In genomic region chr7:118356410-118357005, GRCm38 (mm10) we compare ENCODE assay signal across 6 mouse cellular contexts.
DNase-seq lines count a peak whose midpoint lies in the region; ATAC-seq and TF ChIP-seq lines count a peak whose summit lies in the region.
"Not testable (repeated sequence)": the region's sequence is repeated elsewhere in the genome, so short reads cannot be mapped to it uniquely, and the experiment has no call there.

No protein-coding gene starts in this region.

- H3K4me3 ChIP-seq in MEL (ENCODE audit: control insufficient read depth in 1 of 2, insufficient read depth in 1 of 2, low read depth in 2 of 2, low read length in 2 of 2); intestine, embryonic 16.5 days (ENCODE audit: low read length); stomach, postnatal 0 days (ENCODE audit: low read depth, low read length): not testable (repeated sequence)

- WGBS in intestine, embryonic 16.5 days = 73% methylated on average over 8 of the region's 8 CpGs
- 66% methylated on average over 8 of the region's 8 CpGs for WGBS in large intestine, adult 2 months
- 72% methylated on average over 8 of the region's 8 CpGs for WGBS in stomach, postnatal 0 days

- peak; percentile 52 for ATAC-seq in activated CD4-positive, CD25-positive, alpha-beta regulatory T cell, adult 4 months
- ATAC-seq in inflammation-experienced regulatory T-cells, adult 6 months = peak; percentile 58
- peak; percentile 80 for ATAC-seq in intestine, embryonic 16.5 days
- ATAC-seq in stomach, postnatal 0 days (ENCODE audit: low FRiP score, low TSS enrichment) = peak; percentile 87

- H3K9me3 ChIP-seq in MEL (replicated peaks; ENCODE audit: insufficient read depth, low read length); intestine, embryonic 16.5 days (ENCODE audit: control insufficient read depth, low read length); stomach, postnatal 0 days (ENCODE audit: control insufficient read depth, low read length): not testable (repeated sequence)

- not testable (repeated sequence) for H3K27me3 ChIP-seq in MEL (ENCODE audit: control insufficient read depth in 1 of 2, insufficient read depth in 2 of 2, low read length in 2 of 2); intestine, embryonic 16.5 days (replicated peaks; ENCODE audit: control insufficient read depth, insufficient read depth, low read length); stomach, postnatal 0 days (ENCODE audit: control insufficient read depth, insufficient read depth, low read length)

- not testable (repeated sequence) for TF ChIP-seq EP300 in MEL (IDR thresholded peaks at IDR 0.05; ENCODE audit: low read depth in 1 of 2, low read length in 2 of 2); stomach, postnatal 0 days (optimal IDR thresholded peaks at IDR 0.05)

- peak; percentile 10 for DNase-seq in MEL (ENCODE audit: low read depth, low spot score)
- DNase-seq in large intestine, adult 2 months (ENCODE audit: low read depth, low spot score) = peak; percentile 37
- not testable (repeated sequence) for DNase-seq in stomach, postnatal 0 days (ENCODE audit: low spot score)

- H3K4me2 ChIP-seq in intestine, embryonic 16.5 days (ENCODE audit: low read depth, low read length); stomach, postnatal 0 days (replicated peaks; ENCODE audit: low read depth): not testable (repeated sequence)

- H3K79me2 ChIP-seq in MEL (ENCODE audit: control insufficient read depth, insufficient read depth, low read length, poor library complexity) = not testable (repeated sequence)

- not testable (repeated sequence) for H3K36me3 ChIP-seq in MEL (ENCODE audit: control insufficient read depth in 1 of 2, insufficient read depth in 2 of 2, low read length in 2 of 2); intestine, embryonic 16.5 days (ENCODE audit: control insufficient read depth, insufficient read depth, low read length); stomach, postnatal 0 days (ENCODE audit: control insufficient read depth, insufficient read depth, low read length)

- not testable (repeated sequence) for H3K27ac ChIP-seq in MEL (ENCODE audit: control insufficient read depth, low read depth, low read length); intestine, embryonic 16.5 days (ENCODE audit: low read length); stomach, postnatal 0 days (replicated peaks)

- TF ChIP-seq RAD21 in MEL (IDR thresholded peaks at IDR 0.05; ENCODE audit: low read depth, low read length) = not testable (repeated sequence)

- H3K4me1 ChIP-seq in MEL (ENCODE audit: control insufficient read depth in 1 of 2, insufficient read depth in 2 of 2, low read length in 2 of 2); intestine, embryonic 16.5 days (ENCODE audit: control insufficient read depth, insufficient read depth, low read length); stomach, postnatal 0 days (replicated peaks; ENCODE audit: control insufficient read depth, insufficient read depth): not testable (repeated sequence)

- TF ChIP-seq POLR2A in MEL (IDR thresholded peaks at IDR 0.05; ENCODE audit: control insufficient read depth in 1 of 2, insufficient read depth in 1 of 2, low read depth in 1 of 2, low read length in 2 of 2, poor library complexity in 1 of 2) = not testable (repeated sequence)

- not testable (repeated sequence) for TF ChIP-seq CTCF in MEL (IDR thresholded peaks at IDR 0.05 in 2 of 3, conservative IDR thresholded peaks at IDR 0.05 in 1 of 3; ENCODE audit: control insufficient read depth in 1 of 3, insufficient read depth in 1 of 3, low read depth in 2 of 3, low read length in 3 of 3, poor library complexity in 1 of 3, severe bottlenecking in 1 of 3); stomach, postnatal 0 days (IDR thresholded peaks at IDR 0.05; ENCODE audit: low read depth)

- not testable (repeated sequence) for H3K9ac ChIP-seq in MEL (ENCODE audit: control insufficient read depth, low read depth, low read length, poor library complexity, severe bottlenecking); intestine, embryonic 16.5 days (ENCODE audit: low read depth, low read length); stomach, postnatal 0 days (ENCODE audit: low read length)
